In the genomic region with DNA sequence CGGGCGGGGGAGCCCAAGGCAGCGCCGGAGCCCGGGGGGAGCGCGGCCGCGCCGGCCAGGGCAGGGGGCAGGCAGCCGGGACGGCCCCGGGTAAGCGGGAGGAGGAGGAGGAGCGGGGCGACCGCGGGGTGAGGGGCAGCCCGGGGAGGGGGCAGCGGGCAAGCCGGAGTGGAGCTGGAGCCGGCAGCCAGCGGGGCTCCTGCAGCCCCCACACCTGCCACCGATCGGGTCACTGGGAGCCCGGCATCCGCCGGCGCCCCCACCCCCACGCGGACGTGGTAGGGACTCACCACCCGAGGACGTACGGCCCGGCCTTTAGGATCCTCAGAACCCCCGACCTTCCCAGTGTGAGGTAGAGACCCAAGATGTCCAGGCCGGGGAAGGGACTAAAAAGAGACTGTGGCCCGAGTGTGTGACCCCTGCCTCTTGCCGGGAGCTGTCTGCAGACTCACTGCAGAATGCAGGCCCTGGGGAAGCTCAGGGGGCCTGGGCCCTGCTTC, we compare ENCODE assay signal across 9 mouse cellular contexts. TPM values are rescaled to one million over a fixed set of nuclear protein-coding genes. Genes with fewer than 3 reads are reported as not detected.
DNase-seq lines count a peak whose midpoint lies in the region; ATAC-seq lines count a peak whose summit lies in the region.
"Had no signal": no experiment of that assay in that cellular context is flagged by ENCODE, and none has a peak within 500 bp of the region (broad histone marks: within the 10 kb centered on the region; RNA-seq: fewer than 3 reads in every experiment).

No protein-coding gene starts in this region.

- under 1% methylated on average over 16 of the region's 40 CpGs for WGBS in forebrain, embryonic 12.5 days
- under 1% methylated on average over 38 of the region's 40 CpGs for WGBS in limb, embryonic 13.5 days
- 2% methylated on average over 35 of the region's 40 CpGs for WGBS in stomach, embryonic 16.5 days

- intact Hi-C loops in left cerebral cortex, postnatal 4 days (cut with DNase I), result no loop called here
- intact Hi-C loops in left cerebral cortex, postnatal 25 days (cut with DNase I), result loop anchor here (5.0 kb wide), 1 partner anchor 38 kb away; no protein-coding TSS in a partner anchor

- H3K4me3 ChIP-seq in forebrain, embryonic 12.5 days (replicated peaks), result peak overlapping the region; percentile 83
- peak overlapping the region; percentile 86 for H3K4me3 ChIP-seq in limb, embryonic 13.5 days
- peak overlapping the region; percentile 67 for H3K4me3 ChIP-seq in stomach, embryonic 16.5 days (replicated peaks; ENCODE audit: low read length)
- H3K4me3 ChIP-seq: myocyte had no signal

- H3K36me3 ChIP-seq in forebrain, embryonic 12.5 days (replicated peaks), result no peaks in the 10 kb centered on the region
- H3K36me3 ChIP-seq in limb, embryonic 13.5 days, result no peaks in the 10 kb centered on the region
- H3K36me3 ChIP-seq in stomach, embryonic 16.5 days (ENCODE audit: control insufficient read depth, insufficient read depth, low read length), result no peaks in the 10 kb centered on the region

- peak overlapping the region; percentile 90 for H3K4me2 ChIP-seq in forebrain, embryonic 12.5 days
- peak overlapping the region; percentile 91 for H3K4me2 ChIP-seq in limb, embryonic 13.5 days (replicated peaks)
- peak overlapping the region; percentile 90 for H3K4me2 ChIP-seq in stomach, embryonic 16.5 days (ENCODE audit: low read depth, low read length)

- H3K9ac ChIP-seq in forebrain, embryonic 12.5 days, result peak overlapping the region; percentile 94
- peak overlapping the region; percentile 76 for H3K9ac ChIP-seq in limb, embryonic 13.5 days
- H3K9ac ChIP-seq in stomach, embryonic 16.5 days (ENCODE audit: low read length), result peak overlapping the region; percentile 74

- H3K9me3 ChIP-seq in forebrain, embryonic 12.5 days, result no peaks in the 10 kb centered on the region
- H3K9me3 ChIP-seq in limb, embryonic 13.5 days, result no peaks in the 10 kb centered on the region
- H3K9me3 ChIP-seq in stomach, embryonic 16.5 days (replicated peaks; ENCODE audit: control insufficient read depth, low read length), result no peaks in the 10 kb centered on the region

- peak; percentile 69 for ATAC-seq in forebrain, embryonic 12.5 days (ENCODE audit: low FRiP score)
- ATAC-seq in limb, embryonic 13.5 days (ENCODE audit: low FRiP score, low read depth), result peak; percentile 33; the same call in 1 of the 2 replicates
- ATAC-seq in stomach, embryonic 16.5 days (ENCODE audit: insufficient read depth, low FRiP score), result peak; percentile 28
- ATAC-seq in megakaryocyte progenitor cell, adult 5-6 weeks (replicated peaks; ENCODE audit: poor library complexity), result no peak

- peaks cover 22% of the 10 kb centered on the region for H3K27me3 ChIP-seq in forebrain, embryonic 12.5 days
- peaks cover 39% of the 10 kb centered on the region for H3K27me3 ChIP-seq in limb, embryonic 13.5 days
- H3K27me3 ChIP-seq in stomach, embryonic 16.5 days (ENCODE audit: control insufficient read depth, insufficient read depth, low read length), result no peaks in the 10 kb centered on the region

- peak; percentile 25 for DNase-seq in left cerebral cortex, postnatal 4 days
- DNase-seq in left cerebral cortex, postnatal 25 days (ENCODE audit: low spot score in 2 of 2), result no peak
- DNase-seq in cerebellum, adult 9-11 months, result peak; percentile 51
- DNase-seq in left cerebral cortex, adult 8-10 months (ENCODE audit: low spot score in 2 of 2), result no peak

- H3K27ac ChIP-seq in forebrain, embryonic 12.5 days, result peak overlapping the region; percentile 63; the same call in 1 of the 2 replicates
- H3K27ac ChIP-seq in limb, embryonic 13.5 days, result no peak overlapping the region
- no peak overlapping the region for H3K27ac ChIP-seq in stomach, embryonic 16.5 days (ENCODE audit: low read length)

- H3K4me1 ChIP-seq in forebrain, embryonic 12.5 days, result peaks cover 21% of the 10 kb centered on the region
- peaks cover 10% of the 10 kb centered on the region for H3K4me1 ChIP-seq in limb, embryonic 13.5 days
- peaks cover 3% of the 10 kb centered on the region; the same call in 1 of the 2 replicates for H3K4me1 ChIP-seq in stomach, embryonic 16.5 days (ENCODE audit: control insufficient read depth, insufficient read depth, low read length)

RNA-seq across cellular contexts. Expression of gene Rasl10b, which starts 0.9 kb away (rescaled TPM):
- total RNA-seq in left cerebral cortex, postnatal 4 days (2021), result 100 to 1,000 TPM; 121 to 122 TPM
- 100 to 1,000 TPM; 258 to 277 TPM for total RNA-seq in left cerebral cortex, postnatal 25 days (2021)
- polyA plus RNA-seq in forebrain, embryonic 12.5 days (2016; fragmentation: Nextera tagmentation; extraction: Ambion mirVana), result 11.0 and 13.9 TPM in 2 replicates
- 3.7 and 4.1 TPM in 2 replicates for polyA plus RNA-seq in limb, embryonic 13.5 days (2015; fragmentation: Nextera tagmentation; extraction: Ambion mirVana)
- polyA plus RNA-seq in stomach, embryonic 16.5 days (2015; fragmentation: Nextera tagmentation; extraction: Ambion mirVana), result 0.27 and 0.49 TPM in 2 replicates
- total RNA-seq in megakaryocyte progenitor cell, adult 5-6 weeks (2015), result not detected in 2 replicates
- total RNA-seq in megakaryocyte progenitor cell, adult 5-6 weeks (2017), result 0.14 TPM in 1 of 2 replicates, not detected in the other
- total RNA-seq in left cerebral cortex, adult 8-10 months (2022), result 100 to 1,000 TPM; 253 to 298 (median 277) TPM

RNA-seq across cellular contexts. Expression of gene Gas2l2, which starts 19.4 kb away (rescaled TPM):
- total RNA-seq in left cerebral cortex, postnatal 4 days (2021), result under 1 TPM; 0.48 to 0.74 TPM
- under 1 TPM in 1 of 2 experiments, not detected in 1; 0.18 TPM for total RNA-seq in left cerebral cortex, postnatal 25 days (2021)
- 0.08 and 0.22 TPM in 2 replicates for polyA plus RNA-seq in forebrain, embryonic 12.5 days (2016; fragmentation: Nextera tagmentation; extraction: Ambion mirVana)
- not detected in 2 replicates for polyA plus RNA-seq in limb, embryonic 13.5 days (2015; fragmentation: Nextera tagmentation; extraction: Ambion mirVana)
- polyA plus RNA-seq in stomach, embryonic 16.5 days (2015; fragmentation: Nextera tagmentation; extraction: Ambion mirVana), result 0.14 TPM in 2 replicates
- 0.15 and 0.30 TPM in 2 replicates for total RNA-seq in megakaryocyte progenitor cell, adult 5-6 weeks (2015)
- total RNA-seq in megakaryocyte progenitor cell, adult 5-6 weeks (2017), result 0.20 and 0.21 TPM in 2 replicates
- under 1 TPM in 3 of 4 experiments, not detected in 1; 0.11 to 0.27 (median 0.14) TPM for total RNA-seq in left cerebral cortex, adult 8-10 months (2022)
- polyA plus RNA-seq: myocyte had no signal

RNA-seq across cellular contexts. Expression of gene 1700020L24Rik, which starts 27.6 kb away (rescaled TPM):
- total RNA-seq in left cerebral cortex, postnatal 4 days (2021), result under 1 TPM in 1 of 2 experiments, not detected in 1; 0.50 TPM
- not detected for total RNA-seq in left cerebral cortex, postnatal 25 days (2021)
- 0.29 and 0.35 TPM in 2 replicates for polyA plus RNA-seq in forebrain, embryonic 12.5 days (2016; fragmentation: Nextera tagmentation; extraction: Ambion mirVana)
- polyA plus RNA-seq in limb, embryonic 13.5 days (2015; fragmentation: Nextera tagmentation; extraction: Ambion mirVana), result 0.56 TPM in 1 of 2 replicates, not detected in the other
- polyA plus RNA-seq in stomach, embryonic 16.5 days (2015; fragmentation: Nextera tagmentation; extraction: Ambion mirVana), result 0.21 TPM in 1 of 2 replicates, not detected in the other
- 30.8 and 38.7 TPM in 2 replicates for total RNA-seq in megakaryocyte progenitor cell, adult 5-6 weeks (2015)
- 77.0 and 80.6 TPM in 2 replicates for total RNA-seq in megakaryocyte progenitor cell, adult 5-6 weeks (2017)
- total RNA-seq in left cerebral cortex, adult 8-10 months (2022), result 1 to 10 TPM in 1 of 4 experiments, under 1 TPM in 2, not detected in 1; 0.59 to 1.3 (median 0.80) TPM

RNA-seq across cellular contexts. Expression of gene Mmp28, which starts 53.0 kb away (rescaled TPM):
- 1 to 10 TPM; 4.3 to 5.1 TPM for total RNA-seq in left cerebral cortex, postnatal 4 days (2021)
- total RNA-seq in left cerebral cortex, postnatal 25 days (2021), result 1 to 10 TPM; 3.9 to 4.3 TPM
- polyA plus RNA-seq in forebrain, embryonic 12.5 days (2016; fragmentation: Nextera tagmentation; extraction: Ambion mirVana), result 1.5 and 2.7 TPM in 2 replicates
- polyA plus RNA-seq in limb, embryonic 13.5 days (2015; fragmentation: Nextera tagmentation; extraction: Ambion mirVana), result 3.0 and 4.5 TPM in 2 replicates
- polyA plus RNA-seq in stomach, embryonic 16.5 days (2015; fragmentation: Nextera tagmentation; extraction: Ambion mirVana), result 3.3 and 4.3 TPM in 2 replicates
- total RNA-seq in megakaryocyte progenitor cell, adult 5-6 weeks (2015), result 4.7 and 7.2 TPM in 2 replicates
- 3.4 and 5.0 TPM in 2 replicates for total RNA-seq in megakaryocyte progenitor cell, adult 5-6 weeks (2017)
- 1 to 10 TPM; 3.7 to 5.0 (median 4.2) TPM for total RNA-seq in left cerebral cortex, adult 8-10 months (2022)

Comparison
In these comparisons a context has a peak if more than half of its experiments do, and no peak if none do; other contexts are left out.
1. DNase-seq: peak in left cerebral cortex, postnatal 4 days (single experiment) and cerebellum, adult 9-11 months (single experiment); none in left cerebral cortex, postnatal 25 days (0 of 2) and left cerebral cortex, adult 8-10 months (0 of 2).
2. RNA of gene Rasl10b, which starts 0.9 kb away (total RNA-seq): 253 to 298 TPM in left cerebral cortex, adult 8-10 months, 258 to 277 TPM in left cerebral cortex, postnatal 25 days and 121 to 122 TPM in left cerebral cortex, postnatal 4 days; 0.14 TPM in megakaryocyte progenitor cell, adult 5-6 weeks; every median in the first group is over 100 times any median in the second.
3. RNA of gene 1700020L24Rik, which starts 27.6 kb away (total RNA-seq): 30.8 to 80.6 TPM in megakaryocyte progenitor cell, adult 5-6 weeks; 0.59 to 1.3 TPM in left cerebral cortex, adult 8-10 months, 0.50 TPM in left cerebral cortex, postnatal 4 days and not detected in left cerebral cortex, postnatal 25 days; every median in the first group is over 10 times any median in the second.
4. Peak in every context shown above with its lines, with median percentiles within 50 percentile points of each other: H3K4me2 ChIP-seq, H3K4me3 ChIP-seq and H3K9ac ChIP-seq.